Mouse (Mus musculus) left cerebral cortex, adult 9 months (tissue): Measurements from ENCODE around the gene Ndc80.
A peak's percentile ranks its signal among the peaks of the same experiment; 100 is the strongest.
"Not testable (repeated sequence)": the region's sequence is repeated elsewhere in the genome, so short reads cannot be mapped to it uniquely, and the experiment has no call there.

Experiments
- DNase-seq, 2 experiments: peaks; one replicate each; pipeline ENCODE4 v3.0.0; 2022; ENCODE audit warnings: low spot score in 2 of 2

Gene Ndc80

GRCm38 (mm10) chr17:71526711-71527564 lies at the start of gene Ndc80:
Gene Ndc80 (minus strand): TSS chr17:71526857.
- peak; percentile 86 to 91 for DNase-seq

GRCm38 (mm10) chr17:71561631-71562030 lies 35.0 kb upstream of the Ndc80 start:
- peak in 1 of 2 experiments; percentile 31 for DNase-seq

GRCm38 (mm10) chr17:71552901-71553300 lies 26.2 kb upstream of the Ndc80 start:
- no peak for DNase-seq

- DNase-seq = peak; percentile 26 to 76
Observed at GRCm38 (mm10) chr17:71551757-71552451, 25.2 kb upstream of the Ndc80 start, which contains the start of gene Spdya. Gene Spdya (plus strand): TSS chr17:71552061.

GRCm38 (mm10) chr17:71551350-71551749 lies 24.7 kb upstream of the Ndc80 start:
- DNase-seq = no peak

- no peak for DNase-seq
Observed at GRCm38 (mm10) chr17:71548586-71548985, 21.9 kb upstream of the Ndc80 start.

GRCm38 (mm10) chr17:71537164-71537563 lies 10.5 kb upstream of the Ndc80 start:
- no peak for DNase-seq

GRCm38 (mm10) chr17:71535595-71535994 lies 8.9 kb upstream of the Ndc80 start:
- not testable (repeated sequence) for DNase-seq

GRCm38 (mm10) chr17:71528042-71528441 lies 1.4 kb upstream of the Ndc80 start:
- DNase-seq = no peak

- no peak for DNase-seq
Observed at GRCm38 (mm10) chr17:71526302-71526708, 352 bp downstream of the Ndc80 start.

- no peak for DNase-seq
Observed at GRCm38 (mm10) chr17:71510297-71510696, 16.4 kb downstream of the Ndc80 start.

- DNase-seq = no peak
Observed at GRCm38 (mm10) chr17:71506832-71507231, 19.8 kb downstream of the Ndc80 start.

- DNase-seq = no peak
Observed at GRCm38 (mm10) chr17:71495784-71496183, 30.9 kb downstream of the Ndc80 start.

- no peak for DNase-seq
Observed at GRCm38 (mm10) chr17:71491332-71491686, 35.3 kb downstream of the Ndc80 start.

GRCm38 (mm10) chr17:71490666-71491331 lies 35.9 kb downstream of the Ndc80 start:
- no peak for DNase-seq

- no peak for DNase-seq
Observed at GRCm38 (mm10) chr17:71489703-71490461, 36.8 kb downstream of the Ndc80 start.

- DNase-seq = no peak
Observed at GRCm38 (mm10) chr17:71486231-71486851, 40.3 kb downstream of the Ndc80 start.

GRCm38 (mm10) chr17:71485791-71486230 lies 40.8 kb downstream of the Ndc80 start:
- DNase-seq = peak in 1 of 2 experiments; percentile 12

GRCm38 (mm10) chr17:71484711-71485110 lies 41.9 kb downstream of the Ndc80 start:
- no peak for DNase-seq

GRCm38 (mm10) chr17:71483418-71484060 lies 43.1 kb downstream of the Ndc80 start:
- no peak for DNase-seq
